Mouse (Mus musculus) thymus, postnatal 4 days (tissue): ENCODE measurements around the gene Arl2bp.
A peak's percentile ranks its signal among the peaks of the same experiment; 100 is the strongest.

ENCODE experiments used
- DNase-seq: peaks from one replicate; pipeline ENCODE4 v3.0.0; 2021

The Arl2bp gene

DNA sequence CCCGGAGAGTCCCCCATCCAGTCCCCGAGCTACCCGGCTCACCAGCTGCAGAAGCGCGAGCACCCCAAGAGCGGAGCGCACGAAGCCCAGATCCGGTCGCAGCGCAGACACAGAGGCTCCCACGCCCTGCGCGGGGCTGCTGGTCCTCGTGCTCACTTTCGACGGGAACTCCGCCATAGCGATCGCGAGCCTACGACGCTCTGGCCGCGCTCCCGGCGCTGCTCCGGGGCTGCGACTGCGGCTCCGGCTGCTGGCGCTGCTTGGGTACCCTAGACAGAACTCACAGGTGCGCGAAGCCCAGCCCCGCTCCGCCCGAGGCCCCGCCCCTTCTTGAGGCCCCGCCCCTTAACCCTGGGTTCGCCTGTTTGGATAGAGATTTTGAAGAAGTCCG lies 29.6 kb downstream of the Arl2bp start, which contains the start of gene Pllp:
Gene Pllp (minus strand): TSS at position 285 of the 391 bp plus-strand sequence.
- peak; percentile 62 for DNase-seq

DNA sequence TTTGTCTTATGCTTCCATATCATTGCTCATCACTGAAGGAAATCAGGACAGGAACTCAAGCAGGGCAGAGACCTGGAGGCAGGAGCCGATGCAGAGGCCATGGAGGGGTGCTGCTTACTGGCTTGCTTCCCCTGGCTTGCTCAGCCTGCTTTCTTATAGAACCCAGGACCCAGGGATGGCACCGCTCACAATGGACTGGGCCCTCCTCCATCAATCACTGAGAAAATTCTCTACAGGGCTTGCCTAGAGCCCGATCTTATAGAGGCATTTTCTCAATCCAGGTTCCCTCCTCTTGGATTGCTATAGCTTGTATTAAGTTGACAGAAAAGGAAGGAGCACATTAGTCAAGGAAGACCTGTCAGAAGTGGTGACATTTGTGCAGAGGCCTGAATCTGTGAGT lies 30.2 kb downstream of the Arl2bp start:
- DNase-seq, result no peak

DNA sequence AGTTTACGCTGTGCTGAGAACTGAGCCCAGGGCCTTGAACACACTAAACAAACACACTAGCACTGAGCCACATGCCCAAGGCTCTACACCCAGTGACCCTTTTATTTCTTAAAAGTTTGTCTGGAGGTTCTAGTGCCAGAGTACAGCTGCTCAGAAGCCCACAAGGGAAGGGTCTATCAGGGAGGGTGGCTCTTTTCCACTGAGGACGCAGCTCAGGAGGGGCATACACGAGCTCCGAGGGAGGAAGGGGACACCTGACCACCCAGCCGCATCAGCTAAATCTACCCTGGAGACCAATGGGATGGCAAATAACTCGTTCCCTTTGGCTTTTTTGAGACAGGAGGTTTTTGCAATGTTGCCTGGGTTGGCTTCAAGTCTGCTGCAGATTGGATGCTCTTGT lies 31.6 kb downstream of the Arl2bp start:
- DNase-seq, result no peak

DNA sequence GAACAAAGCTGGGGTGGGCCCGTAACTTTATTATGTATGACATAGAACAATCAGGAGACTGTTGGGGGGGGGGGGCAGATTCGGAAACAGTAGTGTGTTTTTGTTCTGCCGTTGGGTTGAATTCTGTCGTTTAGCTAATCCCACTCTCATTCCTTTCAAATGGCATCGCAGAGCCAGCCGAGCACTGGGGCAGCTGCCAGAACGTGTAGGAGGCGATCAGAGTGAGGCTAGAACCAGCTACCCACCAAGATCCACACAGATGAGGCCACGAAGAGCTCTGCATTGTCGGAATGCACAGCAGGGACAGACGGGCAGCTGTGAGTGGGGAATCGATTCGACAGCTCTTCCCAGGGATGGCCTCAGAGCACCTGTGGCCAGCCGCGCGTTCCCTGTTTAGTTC lies 33.0 kb downstream of the Arl2bp start:
- no peak for DNase-seq

DNA sequence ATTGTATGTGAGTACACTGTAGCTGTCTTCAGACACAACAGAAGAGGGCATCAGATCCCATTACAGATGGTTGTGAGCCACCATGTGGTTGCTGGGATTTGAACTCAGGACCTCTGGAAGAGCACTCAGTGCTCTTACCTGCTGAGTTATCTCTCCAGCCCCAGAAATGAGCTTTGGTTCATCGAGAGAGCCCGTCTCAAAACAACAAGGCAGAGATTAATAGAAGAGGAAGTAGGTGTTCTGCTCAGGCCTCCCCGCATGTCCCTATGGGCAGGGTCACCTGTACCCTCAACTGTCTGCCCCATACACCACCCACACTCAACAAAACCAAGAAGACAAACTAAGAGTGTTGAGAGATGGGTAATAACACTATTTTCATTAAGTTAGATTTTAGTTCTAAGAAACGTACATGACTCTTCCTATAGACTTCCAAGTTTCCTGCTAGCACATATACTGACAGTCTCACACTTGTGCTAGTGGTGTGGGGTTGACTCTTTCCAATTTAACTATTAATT lies 34.1 kb downstream of the Arl2bp start:
- DNase-seq, result no peak

DNA sequence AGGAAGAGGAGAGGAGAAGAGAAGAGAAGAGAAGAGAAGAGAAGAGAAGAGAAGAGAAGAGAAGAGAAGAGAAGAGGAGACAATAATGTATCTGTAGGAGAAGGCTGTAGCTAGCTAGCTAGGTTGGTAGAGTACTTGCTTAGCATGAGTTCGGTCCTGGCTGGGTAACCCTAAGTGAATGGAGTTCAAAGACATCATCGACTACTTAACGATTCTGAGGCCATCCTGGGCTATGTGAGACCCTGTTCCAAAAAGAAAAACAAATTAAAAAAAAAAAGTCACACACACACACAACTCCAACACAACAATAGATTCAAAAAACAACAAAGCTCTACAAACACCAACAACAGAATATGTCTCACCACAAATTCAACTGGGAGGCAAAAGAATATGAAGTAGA lies 35.8 kb downstream of the Arl2bp start:
- no peak for DNase-seq

DNA sequence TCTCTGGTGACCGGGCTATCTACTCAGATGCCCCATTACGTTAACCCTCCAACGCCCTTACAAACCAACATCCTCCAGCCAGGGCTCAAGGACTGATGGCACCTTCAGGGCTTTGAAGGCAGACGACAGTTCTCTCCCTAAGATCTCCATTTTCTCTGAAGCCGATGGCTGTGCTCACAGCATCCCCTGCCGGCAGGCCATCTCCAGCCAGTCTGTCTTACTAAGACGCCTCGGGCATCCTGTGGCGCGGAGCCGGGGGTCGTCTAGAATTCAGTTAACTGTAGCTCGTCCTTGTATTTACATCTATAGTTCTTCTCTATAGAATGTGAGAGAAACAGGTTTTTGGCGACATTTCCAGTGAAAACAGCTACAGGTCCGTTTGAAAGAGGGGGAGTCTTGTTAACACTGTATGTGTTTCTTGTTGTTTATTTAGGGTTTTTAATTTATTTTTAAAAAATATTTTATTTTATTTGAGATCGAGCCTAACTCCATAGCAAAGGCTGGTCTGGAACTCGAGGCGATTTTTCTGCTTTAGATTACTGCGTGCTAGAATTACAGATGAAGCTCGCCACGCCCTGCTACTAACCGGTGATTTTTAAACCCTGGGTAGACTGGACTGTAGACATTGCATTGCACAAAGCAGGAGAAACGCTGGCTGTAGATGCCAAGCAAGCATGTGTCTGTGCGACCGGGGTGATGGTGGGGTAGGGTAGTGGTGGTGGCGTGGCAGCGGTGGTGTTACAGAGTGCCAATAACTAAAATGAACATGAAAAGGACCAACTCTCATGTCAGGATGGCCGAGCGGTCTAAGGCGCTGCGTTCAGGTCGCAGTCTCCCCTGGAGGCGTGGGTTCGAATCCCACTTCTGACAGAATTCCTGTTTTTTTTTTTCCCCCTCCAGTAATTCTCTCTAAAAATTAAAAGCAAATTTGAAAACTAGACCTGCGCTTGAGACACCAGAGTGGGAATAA lies 36.7 kb downstream of the Arl2bp start:
- peak; percentile 84 for DNase-seq

DNA sequence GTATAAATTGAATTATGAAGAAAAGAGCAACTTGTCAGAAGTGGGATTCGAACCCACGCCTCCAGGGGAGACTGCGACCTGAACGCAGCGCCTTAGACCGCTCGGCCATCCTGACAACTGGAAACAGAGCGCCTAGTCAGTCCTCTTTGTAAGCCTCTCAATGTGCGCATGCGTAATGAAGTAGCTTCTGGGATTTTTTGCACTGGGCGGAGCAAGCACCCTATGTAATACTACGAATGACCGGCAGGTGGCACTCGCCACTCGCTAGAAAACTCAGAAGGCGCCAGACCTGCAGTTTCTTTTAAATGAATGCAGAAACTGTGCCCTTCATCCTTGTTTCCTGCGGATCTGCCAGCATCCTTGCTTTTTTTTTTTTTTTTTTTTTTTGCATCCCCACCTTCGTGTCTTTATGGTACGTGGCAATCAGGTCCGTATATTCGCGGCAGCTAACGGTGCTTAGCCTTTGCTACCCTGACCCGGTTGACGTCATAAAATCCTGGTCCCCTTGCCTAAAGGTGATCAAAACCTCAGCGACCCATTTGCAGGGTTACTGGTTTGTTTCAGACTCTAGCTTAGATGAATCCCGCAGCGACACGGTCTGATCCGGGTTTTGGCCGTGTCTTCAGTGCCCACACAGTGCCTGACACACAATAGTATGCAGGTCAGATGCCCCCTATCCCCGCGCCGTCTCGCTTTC lies 37.7 kb downstream of the Arl2bp start:
- DNase-seq, result peak; percentile 97

DNA sequence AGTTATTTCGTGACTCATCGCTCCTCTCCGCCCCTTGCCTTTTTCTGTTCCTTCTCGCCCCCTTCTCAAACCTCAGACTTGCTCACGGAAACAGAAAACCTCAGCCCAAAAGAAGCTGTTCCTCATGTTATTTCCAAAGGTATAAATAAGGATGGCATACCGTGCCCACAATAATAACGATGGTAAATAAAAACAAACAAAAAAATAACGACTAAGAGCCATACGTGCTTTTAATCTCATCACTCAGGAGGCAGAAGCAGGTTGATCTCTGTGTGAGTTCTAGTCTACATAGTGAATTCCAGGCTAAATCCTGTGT lies 38.2 kb downstream of the Arl2bp start:
- no peak for DNase-seq

DNA sequence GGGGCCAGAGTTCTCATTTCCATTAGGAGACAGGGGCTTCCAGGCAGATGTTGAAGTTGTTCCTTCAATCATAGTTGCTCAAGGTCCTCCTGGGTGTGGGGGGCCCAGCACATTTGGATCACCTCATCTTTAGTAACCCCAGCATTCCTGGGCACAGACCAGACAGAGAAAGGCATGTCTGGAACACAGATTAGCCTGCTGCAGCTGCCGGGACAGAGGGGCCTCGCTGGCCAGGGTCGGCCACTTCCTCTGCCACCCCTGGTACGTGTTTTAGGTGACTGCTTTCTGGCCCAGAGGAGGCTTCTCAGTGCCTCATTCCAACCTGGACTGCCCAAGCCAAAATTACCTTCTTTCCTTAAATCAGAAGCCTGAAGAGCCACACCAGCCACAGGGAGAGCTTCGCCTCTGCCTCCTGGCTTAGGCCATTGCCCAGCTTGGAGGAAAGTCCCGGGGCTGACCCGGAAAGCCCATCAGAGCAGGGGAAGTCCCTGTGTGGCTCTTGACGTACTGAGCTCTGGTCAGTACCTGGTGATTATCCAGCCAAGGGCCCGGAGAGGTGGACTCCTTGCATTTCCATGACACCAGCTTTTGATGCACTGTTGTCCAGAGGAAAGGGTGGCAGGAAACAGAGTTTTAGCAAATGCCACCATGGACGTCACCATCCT lies 39.3 kb downstream of the Arl2bp start:
- DNase-seq, result no peak

DNA sequence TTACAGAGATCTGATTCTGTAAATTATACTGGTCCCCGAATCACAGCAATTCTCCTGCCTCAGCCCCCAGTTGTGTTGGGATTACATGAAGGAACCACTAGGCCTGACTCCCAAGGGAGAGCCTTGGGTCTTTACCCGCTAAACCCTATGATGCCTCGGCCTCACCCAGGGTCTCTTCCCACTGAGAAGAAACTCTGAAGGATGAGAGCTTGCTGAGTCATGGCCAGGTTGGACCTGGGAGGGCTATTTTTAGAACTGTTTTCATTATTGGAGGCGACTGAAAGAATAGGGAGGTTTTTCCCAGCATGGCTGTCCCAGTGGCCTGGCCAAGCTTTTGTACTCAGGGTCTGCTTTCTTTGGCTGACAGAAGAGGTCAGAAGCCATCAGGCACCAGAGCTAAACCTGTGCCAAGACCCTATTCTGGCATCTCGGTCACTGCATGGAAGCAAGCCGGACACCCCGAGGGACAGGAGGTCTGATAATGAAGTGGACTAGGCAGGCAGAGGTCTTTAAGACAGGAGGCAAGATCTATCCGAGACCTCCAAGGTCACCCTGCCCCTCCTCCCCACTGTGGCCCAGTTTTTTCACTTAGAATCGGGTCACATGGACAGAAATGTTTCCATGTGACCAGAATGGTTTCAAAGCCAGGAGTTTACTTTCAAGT lies 40.5 kb downstream of the Arl2bp start:
- no peak for DNase-seq

DNA sequence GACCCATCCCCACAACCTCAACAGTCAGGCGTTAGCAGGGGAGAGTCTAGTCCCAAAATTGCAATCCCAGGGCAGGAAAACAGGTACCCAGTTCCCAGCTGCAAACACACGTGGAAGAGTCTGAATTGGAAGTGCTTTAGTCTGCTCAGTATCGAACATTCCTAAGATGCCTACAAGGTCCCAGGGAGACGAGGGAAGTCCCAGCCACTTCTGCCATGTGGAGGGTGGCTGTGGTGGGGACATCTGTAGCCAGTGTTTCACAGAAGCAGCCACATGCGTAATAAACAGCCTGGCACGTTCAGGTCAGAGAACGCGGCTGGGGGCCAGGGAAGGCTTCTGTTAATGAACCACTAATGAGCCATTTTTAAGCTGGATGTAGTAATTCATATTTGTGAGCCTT lies 43.9 kb downstream of the Arl2bp start:
- no peak for DNase-seq

DNA sequence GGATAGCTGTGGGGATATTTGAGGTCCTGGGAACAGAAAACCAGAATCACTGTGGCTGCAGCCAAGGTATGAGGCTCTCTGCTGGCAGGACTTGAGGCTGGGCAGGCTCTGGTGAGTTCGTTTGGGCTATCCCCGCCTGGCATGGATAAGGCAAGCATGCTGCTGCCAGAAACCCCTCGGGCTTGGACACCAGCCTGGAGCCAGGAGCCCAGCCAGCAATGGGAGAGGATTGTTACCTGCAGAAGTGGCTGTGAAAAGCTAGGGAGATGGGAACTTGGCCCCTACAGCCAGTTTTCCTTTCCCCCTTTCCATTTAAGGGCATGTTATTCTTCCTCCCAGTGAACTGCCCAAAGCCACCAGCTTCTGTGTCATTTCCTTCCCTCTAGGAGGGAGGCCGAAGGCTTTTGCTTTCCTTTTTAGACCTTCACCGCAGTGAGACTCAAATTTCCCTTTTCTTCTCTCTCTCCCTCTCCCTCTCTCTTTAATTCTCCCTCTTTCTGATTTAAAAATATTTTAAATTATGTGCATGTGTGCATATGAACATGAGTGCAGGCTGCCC lies 44.8 kb downstream of the Arl2bp start:
- DNase-seq, result no peak

DNA sequence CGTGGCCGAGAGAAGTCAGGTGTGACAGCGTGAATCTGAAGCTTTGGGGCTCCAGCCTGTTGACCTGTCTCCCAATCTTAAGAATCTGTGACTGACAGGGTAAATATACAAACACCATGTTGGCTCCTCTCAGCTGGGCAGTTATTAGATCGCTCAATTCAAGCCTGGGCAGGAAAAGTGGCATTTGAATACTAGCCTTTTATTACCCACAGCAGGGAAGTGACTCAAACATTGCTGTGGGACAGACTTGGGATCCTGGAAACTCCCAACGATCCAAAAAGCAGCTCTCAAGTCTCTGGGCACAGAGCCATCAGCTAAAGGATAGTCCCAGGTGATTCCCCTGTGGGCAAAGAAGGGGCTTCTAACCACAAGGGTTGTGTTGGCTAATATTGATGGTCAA lies 48.2 kb downstream of the Arl2bp start:
- no peak for DNase-seq

DNA sequence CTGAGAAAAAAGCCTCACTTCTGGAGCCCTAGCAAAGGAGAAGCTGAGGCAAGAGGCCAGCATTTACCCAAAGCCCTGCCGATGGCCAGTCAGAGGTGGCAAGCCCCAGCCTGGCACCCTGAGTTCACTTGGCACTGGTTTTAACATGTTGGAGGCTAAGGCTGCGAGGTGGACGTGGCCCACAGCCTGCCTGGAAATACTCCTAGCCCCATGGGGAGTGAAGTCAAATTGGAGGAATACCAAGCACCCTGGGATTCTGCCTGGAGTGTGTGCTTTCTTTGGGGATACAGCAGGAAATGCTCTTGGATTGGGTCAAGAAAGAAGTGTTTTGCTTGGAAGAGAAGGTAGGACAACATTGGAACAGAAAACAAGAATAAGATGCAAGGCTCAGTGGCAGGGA lies 49.5 kb downstream of the Arl2bp start:
- no peak for DNase-seq

DNA sequence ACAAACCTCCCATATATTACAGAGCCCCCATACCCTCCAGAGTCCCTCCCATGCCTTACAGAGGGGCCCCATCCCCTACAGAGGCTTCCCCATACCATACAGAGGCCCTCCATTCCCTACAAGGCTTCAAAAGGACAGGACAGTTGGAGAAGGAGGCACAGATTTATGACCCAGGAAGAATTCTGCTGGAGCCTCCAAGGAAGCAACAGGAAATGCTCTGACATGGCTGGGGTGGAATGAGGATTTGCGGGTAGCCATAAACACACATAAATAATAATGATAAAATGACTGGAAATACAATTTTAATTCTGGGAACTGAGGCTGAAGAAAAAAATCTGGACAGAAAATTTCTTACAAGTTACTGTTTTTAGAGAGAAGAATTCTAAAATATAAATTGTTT lies 50.4 kb downstream of the Arl2bp start:
- no peak for DNase-seq
